Mouse (Mus musculus) kidney, adult 2 months (tissue): ENCODE data around the gene Ss18l2. TPM values are rescaled to one million over a fixed set of nuclear protein-coding genes. Genes with fewer than 3 reads are reported as not detected.

Experiments used
- DNase-seq: peaks from one replicate; pipeline ENCODE4 v3.0.0; 2021
- H3K27ac ChIP-seq: fragments of 200-500 bp; 2 replicates; pipeline ENCODE4 v1.5.1; 2012; ENCODE audit warnings: low read depth, low read length, control low read depth, inconsistent platforms; ENCODE audit not compliant: insufficient read depth
- H3K27me3 ChIP-seq: fragments of 200-500 bp; replicated peaks from 2 replicates; pipeline ENCODE4 v1.6.1; 2012; ENCODE audit warnings: mild to moderate bottlenecking, moderate library complexity, low read length, inconsistent platforms; ENCODE audit not compliant: control insufficient read depth, insufficient read depth
- H3K36me3 ChIP-seq: fragments of 200-500 bp; 2 replicates; pipeline ENCODE4 v1.6.1; 2012; ENCODE audit warnings: mild to moderate bottlenecking, moderate library complexity, low read length, inconsistent platforms; ENCODE audit not compliant: control insufficient read depth, insufficient read depth
- H3K4me1 ChIP-seq: fragments of 200-500 bp; 2 replicates; pipeline ENCODE4 v1.6.1; 2011; ENCODE audit warnings: low read length; ENCODE audit not compliant: control insufficient read depth, insufficient read depth
- H3K4me3 ChIP-seq: fragments of 200-500 bp; 2 replicates; pipeline ENCODE4 v1.5.1; 2011; ENCODE audit warnings: mild to moderate bottlenecking, low read depth, low read length, control low read depth; ENCODE audit not compliant: insufficient read depth
- CTCF ChIP-seq: fragments of 200-500 bp; conservative IDR thresholded peaks from 2 replicates; pipeline ENCODE4 v1.5.1; 2011; ENCODE audit warnings: low read depth, mild to moderate bottlenecking, control low read depth, low read length, moderate library complexity, mixed read lengths; ENCODE audit not compliant: insufficient read depth, insufficient read length
- POLR2A ChIP-seq: fragments of 200-500 bp; IDR thresholded peaks from one replicate; pipeline ENCODE4 v1.6.1; 2011; ENCODE audit warnings: low read depth, low read length, control low read depth
- WGBS: fragments of 180-500 bp; shearing (Covaris S2); methylation state at CpG from one replicate; pipeline ENCODE4 v1.1.7; 2018; 5-methylcytosine and 5-hydroxymethylcytosine counted together
- polyA plus RNA-seq: library from polyadenylated mRNA; depleted of rRNA; stranded (reverse); fragments of >200 nt; gene quantifications from 2 replicates; pipeline ENCODE4 v1.2.3, GENCODE M21; 2012

Ss18l2 gene
- polyA plus RNA-seq, 1 experiment, result 61.5 TPM

- DNase-seq, result no peak
- Histone ChIP-seq H3K27ac (no peak overlapping the region), H3K27me3 (no peaks in the 10 kb centered on the region), H3K36me3 (peaks cover 2% of the 10 kb centered on the region), H3K4me1 (peaks cover 7% of the 10 kb centered on the region; the same call in 1 of the 2 replicates), H3K4me3 (no peak overlapping the region)
- WGBS, result 72% methylated on average over 2 of the region's 2 CpGs
- no peak for TF ChIP-seq POLR2A
- TF ChIP-seq CTCF, result no peak
These were observed 6.9 kb downstream of the Ss18l2 start for GRCm38 (mm10) chr9:121717048-121717447.

DNA sequence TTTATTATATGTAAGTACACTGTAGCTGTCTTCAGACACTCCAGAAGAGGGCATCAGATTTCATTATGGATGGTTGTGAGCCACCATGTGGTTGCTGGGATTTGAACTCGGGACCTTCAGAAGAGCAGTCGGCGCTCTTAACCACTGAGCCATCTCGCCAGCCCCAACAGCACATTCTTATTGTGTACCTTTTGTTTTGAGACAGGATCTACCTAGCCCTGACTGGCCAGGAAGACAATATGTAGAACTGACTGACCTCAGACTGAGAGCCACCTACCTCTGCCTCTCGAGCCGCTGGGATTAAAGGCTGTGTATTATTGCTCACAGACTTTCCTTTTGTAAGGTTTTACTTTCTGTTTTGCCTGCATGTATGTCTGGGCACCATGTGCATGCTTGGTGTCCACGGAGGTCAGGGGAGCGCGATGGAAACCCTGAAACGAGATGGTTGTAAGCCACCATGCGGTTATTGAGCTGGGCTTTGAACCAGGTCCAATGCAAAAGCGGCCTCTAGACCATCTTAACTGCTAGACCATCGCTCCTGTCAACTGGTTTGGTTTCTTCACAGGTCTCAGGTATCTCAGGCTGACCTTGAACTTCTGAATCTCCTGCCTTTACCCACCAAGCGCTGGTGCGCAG is 8.1 kb downstream of the Ss18l2 start:
- no peak for DNase-seq
- WGBS, result 69% methylated on average over 15 of the region's 15 CpGs

DNA sequence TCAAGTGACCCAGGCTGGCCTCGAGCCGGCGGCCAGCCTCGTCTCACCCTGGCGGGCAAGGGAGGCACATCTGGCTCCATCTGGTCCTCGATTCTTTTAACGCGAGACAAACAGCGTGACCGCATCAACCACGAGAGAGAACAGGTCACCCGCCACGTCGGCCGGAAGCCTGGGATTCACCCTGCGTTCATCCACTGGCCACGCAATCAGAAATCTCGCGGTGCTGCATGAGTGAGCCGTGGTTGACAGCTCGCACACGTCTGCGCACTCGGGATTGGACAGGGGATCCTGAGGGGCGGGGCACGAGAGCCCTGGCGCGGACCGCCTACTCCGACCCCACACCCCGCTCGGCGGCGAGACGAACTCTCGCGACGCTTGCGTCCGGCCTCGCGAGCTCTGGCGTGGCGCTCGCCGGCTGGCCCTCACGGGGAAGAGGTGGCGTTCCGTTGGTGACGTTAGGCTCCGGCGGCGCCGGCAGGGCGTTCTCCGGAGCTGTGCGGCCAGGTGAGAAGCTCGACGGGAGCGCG is 8.7 kb downstream of the Ss18l2 start, which contains the start of gene Nktr:
TSS of gene Nktr (plus strand) at position 378 of the 527 bp plus-strand sequence.
- H3K27me3 ChIP-seq, result no peaks in the 10 kb centered on the region
- DNase-seq, result peak; percentile 99
- no peaks in the 10 kb centered on the region for H3K36me3 ChIP-seq
- TF ChIP-seq CTCF (peak; percentile 21; the same call in 1 of the 2 replicates), POLR2A (peak; percentile 56)
- WGBS, result under 1% methylated on average over 61 of the region's 61 CpGs
- peak within 1 kb of the TSS; percentile 74 for H3K4me3 ChIP-seq
- H3K4me1 ChIP-seq, result 0 out of 2 replicates have a peak, but pooled peaks cover 5% of the 10 kb centered on the region
- peak within 1 kb of the TSS; percentile 76 for H3K27ac ChIP-seq

More for the DNA sequence above, 8.1 kb downstream of the Ss18l2 start:
- Histone ChIP-seq H3K27ac (peak overlapping the region; percentile 76), H3K4me1 (0 out of 2 replicates have a peak, but pooled peaks cover 5% of the 10 kb centered on the region), H3K27me3 (no peaks in the 10 kb centered on the region), H3K36me3 (no peaks in the 10 kb centered on the region), H3K4me3 (peak overlapping the region; percentile 55)
- TF ChIP-seq CTCF (no peak), POLR2A (no peak)

- Histone ChIP-seq H3K36me3 (no peaks in the 10 kb centered on the region), H3K4me3 (peak overlapping the region; percentile 74), H3K27me3 (no peaks in the 10 kb centered on the region), H3K27ac (peak overlapping the region; percentile 57), H3K4me1 (0 out of 2 replicates have a peak, but pooled peaks cover 5% of the 10 kb centered on the region)
- TF ChIP-seq CTCF (no peak), POLR2A (no peak)
- under 1% methylated on average over 84 of the region's 87 CpGs for WGBS
- peak; percentile 36 for DNase-seq
These were observed 9.5 kb downstream of the Ss18l2 start for GRCm38 (mm10) chr9:121719347-121720331.

GRCm38 (mm10) chr9:121740490-121740889 is 30.4 kb downstream of the Ss18l2 start:
- peaks cover 9% of the 10 kb centered on the region for H3K36me3 ChIP-seq
- 80% methylated on average over 6 of the region's 6 CpGs for WGBS
- TF ChIP-seq POLR2A, result no peak
- TF ChIP-seq CTCF, result no peak
- H3K4me3 ChIP-seq, result no peak overlapping the region
- DNase-seq, result no peak
- H3K4me1 ChIP-seq, result no peaks in the 10 kb centered on the region
- no peaks in the 10 kb centered on the region for H3K27me3 ChIP-seq
- H3K27ac ChIP-seq, result no peak overlapping the region

- Histone ChIP-seq H3K4me1 (no peaks in the 10 kb centered on the region), H3K27ac (no peak overlapping the region), H3K27me3 (no peaks in the 10 kb centered on the region), H3K4me3 (no peak overlapping the region), H3K36me3 (peaks cover 9% of the 10 kb centered on the region)
- WGBS, result 83% methylated on average over 3 of the region's 3 CpGs
- TF ChIP-seq POLR2A, result no peak
- TF ChIP-seq CTCF, result no peak
- no peak for DNase-seq
These were observed 31.0 kb downstream of the Ss18l2 start for GRCm38 (mm10) chr9:121741168-121741567.
